Mouse (Mus musculus) heart, embryonic 14.5 days (tissue): ENCODE measurements at regions not wholly inside any gene's neighbourhood (a gene's known extent, or its start where the extent isn't known, plus 50 kb on each side); places are given as distances from the start of the nearest gene placed in this dataset.

Experiments
- ATAC-seq: fragments of 200-750 bp; cut with Nextera tagmentation; 2 replicates; pipeline ENCODE4 v1.8.0; 2017; ENCODE audit warnings: low read depth, moderate TSS enrichment; ENCODE audit not compliant: insufficient number of reproducible peaks, insufficient read depth, low FRiP score
- H3K27ac ChIP-seq, 2 experiments: fragments of 200-500 bp in 1 of 2; fragments of 300-500 bp in 1 of 2; sonication (generic) in 1 of 2; replicated peaks in 1 of 2; 2 replicates each; pipeline ENCODE4 v1.5.1; 2012 to 2014; ENCODE audit warnings: low read depth in 2 of 2, low read length in 2 of 2, control low read depth in 1 of 2, mild to moderate bottlenecking in 1 of 2, mixed read lengths in 1 of 2; ENCODE audit not compliant: control insufficient read depth in 1 of 2, insufficient read depth in 1 of 2
- H3K27me3 ChIP-seq: fragments of 300-500 bp; sonication (generic); 2 replicates; pipeline ENCODE4 v1.6.1; 2014; ENCODE audit warnings: mild to moderate bottlenecking, low read length, control low read depth; ENCODE audit not compliant: control insufficient read depth, insufficient read depth
- H3K36me3 ChIP-seq: fragments of 300-500 bp; sonication (generic); 2 replicates; pipeline ENCODE4 v1.6.1; 2014; ENCODE audit warnings: mild to moderate bottlenecking, control low read depth, low read length, mixed read lengths; ENCODE audit not compliant: control insufficient read depth, insufficient read depth
- H3K4me1 ChIP-seq, 2 experiments: fragments of 200-500 bp in 1 of 2; fragments of 300-500 bp in 1 of 2; sonication (generic) in 1 of 2; 2 replicates each; pipeline ENCODE4 v1.6.1; 2012 to 2014; ENCODE audit warnings: low read length in 2 of 2, control low read depth in 1 of 2, mixed read lengths in 1 of 2; ENCODE audit not compliant: control insufficient read depth in 2 of 2, insufficient read depth in 2 of 2
- H3K4me2 ChIP-seq: fragments of 300-500 bp; sonication (generic); 2 replicates; pipeline ENCODE4 v1.6.1; 2014; ENCODE audit warnings: mild to moderate bottlenecking, low read length
- H3K4me3 ChIP-seq, 2 experiments: fragments of 200-500 bp in 1 of 2; fragments of 300-500 bp in 1 of 2; sonication (generic) in 1 of 2; 2 replicates each; pipeline ENCODE4 v1.5.1; 2012 to 2014; ENCODE audit warnings: low read length in 2 of 2, mild to moderate bottlenecking in 2 of 2, control low read depth in 1 of 2, low read depth in 1 of 2, moderate library complexity in 1 of 2; ENCODE audit not compliant: control insufficient read depth in 1 of 2, insufficient read depth in 1 of 2
- H3K9ac ChIP-seq: fragments of 300-500 bp; sonication (generic); 2 replicates; pipeline ENCODE4 v1.6.1; 2014; ENCODE audit warnings: mild to moderate bottlenecking, low read length
- H3K9me3 ChIP-seq: fragments of 300-500 bp; sonication (generic); 2 replicates; pipeline ENCODE4 v1.6.1; 2016; ENCODE audit warnings: low read length, control low read depth; ENCODE audit not compliant: control insufficient read depth
- WGBS: fragments of 180-500 bp; shearing (Covaris S2); extraction: QIAGEN DNeasy Blood & Tissue Kit; methylation state at CpG from one replicate; pipeline ENCODE4 v1.1.7; 2014; 5-methylcytosine and 5-hydroxymethylcytosine counted together

GRCm38 (mm10) chr16:29147766-29148165 lies 61.7 kb upstream of the Hrasls start:
- Histone ChIP-seq H3K36me3 (no peaks in the 10 kb centered on the region), H3K4me2 (no peak overlapping the region), H3K27me3 (no peaks in the 10 kb centered on the region), H3K9ac (no peak overlapping the region), H3K9me3 (no peaks in the 10 kb centered on the region), H3K4me1 (no peaks in the 10 kb centered on the region), H3K4me3 (no peak overlapping the region), H3K27ac (no peak overlapping the region)
- WGBS = 73% methylated on average over 1 of the region's 1 CpGs
- no peak for ATAC-seq

DNA sequence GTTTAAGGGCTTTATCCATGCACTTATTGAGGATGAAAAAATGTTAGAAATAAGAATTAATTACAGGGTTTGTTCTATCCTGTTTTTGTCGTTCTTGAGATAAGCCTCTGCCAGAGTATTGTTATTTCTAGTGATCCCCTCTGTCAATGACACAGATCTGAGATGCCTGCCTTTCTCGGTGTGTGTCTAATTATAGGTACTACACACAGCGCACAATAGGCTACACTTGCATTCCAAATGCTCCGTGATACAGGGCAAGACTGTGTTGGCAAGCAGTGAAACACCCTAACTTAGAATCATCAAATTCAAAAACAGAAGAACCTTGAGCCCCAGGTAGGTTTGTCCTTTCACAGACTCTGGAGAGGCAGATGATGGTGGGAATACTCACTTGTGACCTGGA lies 90.3 kb upstream of the Hrasls start:
- H3K27ac ChIP-seq = peak overlapping the region; percentile 29 to 33; a peak in 2 of 4 replicates
- H3K9me3 ChIP-seq = no peaks in the 10 kb centered on the region
- H3K4me2 ChIP-seq = peak overlapping the region; percentile 26
- WGBS = 13% methylated on average over 4 of the region's 4 CpGs
- ATAC-seq = peak; percentile 61; the same call in 1 of the 2 replicates
- H3K27me3 ChIP-seq = no peaks in the 10 kb centered on the region
- H3K36me3 ChIP-seq = no peaks in the 10 kb centered on the region
- no peak overlapping the region for H3K4me3 ChIP-seq
- H3K9ac ChIP-seq = no peak overlapping the region
- peaks cover 0 to 5% of the 10 kb centered on the region in 2 experiments; a peak in 1 of 4 replicates for H3K4me1 ChIP-seq

GRCm38 (mm10) chr16:29096791-29097190 lies 112.7 kb upstream of the Hrasls start:
- H3K4me1 ChIP-seq = no peaks in the 10 kb centered on the region
- no peak for ATAC-seq
- H3K4me2 ChIP-seq = no peak overlapping the region
- H3K27ac ChIP-seq = no peak overlapping the region
- no peaks in the 10 kb centered on the region for H3K27me3 ChIP-seq
- no peaks in the 10 kb centered on the region for H3K36me3 ChIP-seq
- H3K9ac ChIP-seq = no peak overlapping the region
- WGBS = 88% methylated on average over 4 of the region's 4 CpGs
- H3K9me3 ChIP-seq = no peaks in the 10 kb centered on the region
- H3K4me3 ChIP-seq = no peak overlapping the region

DNA sequence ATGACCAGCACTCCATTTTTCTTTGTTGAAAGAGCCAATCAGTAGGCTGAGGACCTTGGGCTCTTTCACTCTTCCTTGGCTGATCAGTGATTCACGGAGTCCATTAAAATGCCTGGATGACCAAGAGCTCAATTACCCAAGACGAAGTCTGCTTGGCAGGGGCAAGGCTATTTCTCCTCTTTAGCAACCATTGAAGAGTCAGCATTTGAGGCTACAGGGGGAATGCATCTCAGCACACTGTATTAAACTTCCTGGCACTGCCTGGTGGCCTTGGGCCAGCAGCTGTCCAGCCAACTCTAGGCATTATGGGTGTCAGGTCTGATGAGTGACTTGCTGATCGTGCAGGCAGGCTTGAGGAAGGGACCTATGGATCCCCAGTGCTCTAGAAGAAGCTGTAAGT lies 136.5 kb upstream of the Mb21d2 start:
- no peaks in the 10 kb centered on the region for H3K4me1 ChIP-seq
- no peak overlapping the region for H3K9ac ChIP-seq
- ATAC-seq = no peak
- 81% methylated on average over 3 of the region's 3 CpGs for WGBS
- no peaks in the 10 kb centered on the region for H3K27me3 ChIP-seq
- no peaks in the 10 kb centered on the region for H3K9me3 ChIP-seq
- H3K4me3 ChIP-seq = no peak overlapping the region
- no peak overlapping the region for H3K4me2 ChIP-seq
- H3K27ac ChIP-seq = no peak overlapping the region
- no peaks in the 10 kb centered on the region for H3K36me3 ChIP-seq

GRCm38 (mm10) chr16:29065097-29065785 lies 135.8 kb upstream of the Mb21d2 start:
- Histone ChIP-seq H3K4me3 (no peak overlapping the region), H3K27ac (no peak overlapping the region), H3K27me3 (no peaks in the 10 kb centered on the region), H3K9ac (no peak overlapping the region), H3K36me3 (no peaks in the 10 kb centered on the region), H3K4me2 (no peak overlapping the region), H3K4me1 (no peaks in the 10 kb centered on the region), H3K9me3 (no peaks in the 10 kb centered on the region)
- no peak for ATAC-seq
- WGBS = 84% methylated on average over 4 of the region's 4 CpGs

GRCm38 (mm10) chr16:29063377-29063776 lies 133.9 kb upstream of the Mb21d2 start:
- no peak overlapping the region for H3K4me2 ChIP-seq
- H3K27me3 ChIP-seq = no peaks in the 10 kb centered on the region
- H3K9me3 ChIP-seq = no peaks in the 10 kb centered on the region
- H3K4me3 ChIP-seq = no peak overlapping the region
- no peak overlapping the region for H3K27ac ChIP-seq
- H3K4me1 ChIP-seq = no peaks in the 10 kb centered on the region
- no peak overlapping the region for H3K9ac ChIP-seq
- no peak for ATAC-seq
- no peaks in the 10 kb centered on the region for H3K36me3 ChIP-seq

DNA sequence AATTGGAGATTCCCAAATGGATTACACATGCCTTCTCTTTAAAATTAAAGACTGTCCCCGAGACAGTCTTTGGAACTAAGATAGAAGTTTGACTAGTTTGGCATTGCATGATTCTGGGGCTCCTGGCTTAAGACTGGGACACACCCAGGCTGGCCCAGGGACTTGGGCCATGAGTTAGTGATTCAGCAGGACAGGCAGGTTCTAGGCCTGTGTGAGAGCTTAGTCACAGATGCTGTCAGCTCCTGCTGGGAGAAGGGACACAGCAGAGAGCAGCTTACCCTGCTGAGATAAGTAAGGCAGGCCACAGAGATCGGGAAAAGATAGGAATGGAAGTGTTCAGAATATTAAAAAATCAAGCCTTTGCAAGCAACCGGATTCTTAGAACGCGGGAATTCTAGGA lies 127.6 kb upstream of the Mb21d2 start:
- no peak for ATAC-seq
- no peaks in the 10 kb centered on the region for H3K9me3 ChIP-seq

DNA sequence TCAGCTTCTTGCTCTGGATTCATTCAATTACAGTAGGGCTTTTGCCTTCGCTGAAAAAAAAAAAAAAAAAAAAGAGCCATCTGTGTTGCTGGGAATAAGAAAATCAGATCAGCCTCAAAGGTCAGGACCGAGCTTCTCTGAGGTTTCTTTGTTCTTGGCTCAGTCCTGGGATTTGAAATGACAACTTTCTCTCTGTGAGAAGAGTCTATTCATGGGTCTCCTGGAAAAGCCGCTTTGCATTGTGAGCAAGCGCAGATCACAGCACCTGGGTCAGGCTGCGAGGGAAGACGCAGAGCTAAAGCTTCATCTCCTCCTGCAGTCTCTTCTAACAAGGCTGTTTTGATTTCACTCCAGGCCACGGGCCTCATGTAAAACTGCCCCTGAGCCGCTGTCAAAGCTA lies 125.0 kb upstream of the Mb21d2 start:
- WGBS = 34% methylated on average over 8 of the region's 8 CpGs
- Histone ChIP-seq H3K9me3 (no peaks in the 10 kb centered on the region), H3K36me3 (no peaks in the 10 kb centered on the region), H3K27ac (no peak overlapping the region), H3K9ac (no peak overlapping the region), H3K27me3 (no peaks in the 10 kb centered on the region), H3K4me1 (no peaks in the 10 kb centered on the region), H3K4me3 (no peak overlapping the region), H3K4me2 (no peak overlapping the region)
- no peak for ATAC-seq

More for the DNA sequence above, 127.6 kb upstream of the Mb21d2 start:
- H3K27ac ChIP-seq = no peak overlapping the region
- no peak overlapping the region for H3K4me3 ChIP-seq
- no peak overlapping the region for H3K9ac ChIP-seq
- 70% methylated on average over 5 of the region's 5 CpGs for WGBS
- no peak overlapping the region for H3K4me2 ChIP-seq
- H3K4me1 ChIP-seq = no peaks in the 10 kb centered on the region
- H3K27me3 ChIP-seq = no peaks in the 10 kb centered on the region
- H3K36me3 ChIP-seq = no peaks in the 10 kb centered on the region
